Mouse (Mus musculus): ENCODE data around the gene Popdc3.
"Not testable (repeated sequence)": the region's sequence is repeated elsewhere in the genome, so short reads cannot be mapped to it uniquely, and the experiment has no call there.

Gene Popdc3

DNA sequence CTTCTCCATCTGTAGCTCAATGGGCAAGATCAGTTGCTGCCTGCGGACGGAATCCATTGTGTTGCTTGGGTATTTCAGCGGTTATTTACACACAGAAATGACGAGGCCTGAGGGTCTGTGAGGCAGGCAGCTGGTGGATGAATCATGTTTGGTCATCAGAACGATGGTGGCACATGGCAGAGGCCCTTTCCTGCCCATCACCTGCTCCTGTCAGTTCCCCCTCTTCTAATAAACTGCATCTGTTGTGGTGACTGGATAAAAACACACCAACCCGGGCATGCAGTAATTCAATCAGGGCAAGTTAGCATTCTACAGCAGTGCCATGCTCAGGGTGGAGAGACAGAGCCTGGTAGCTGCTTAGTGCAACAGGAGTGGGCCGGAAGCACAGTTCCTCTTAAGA, 133.7 kb downstream of the Popdc3 start:
- DNase-seq (ENCODE audit: low spot score in 2 of 2): no peak

DNA sequence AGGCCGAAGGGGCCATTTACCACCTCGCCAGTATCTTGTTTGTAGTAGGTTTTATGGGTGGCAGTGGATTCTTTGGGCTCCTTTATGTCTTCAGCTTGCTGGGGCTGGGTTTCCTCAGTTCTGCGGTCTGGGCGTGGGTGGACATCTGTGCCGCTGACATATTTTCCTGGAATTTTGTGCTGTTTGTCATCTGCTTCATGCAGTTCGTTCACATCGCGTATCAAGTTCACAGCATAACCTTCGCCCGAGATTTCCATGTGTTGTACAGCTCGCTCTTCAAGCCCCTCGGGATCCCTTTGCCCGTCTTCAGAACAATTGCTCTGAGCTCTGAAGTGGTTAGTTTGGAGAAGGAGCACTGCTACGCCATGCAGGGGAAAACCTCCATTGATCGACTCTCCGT, 137.0 kb downstream of the Popdc3 start:
- DNase-seq (ENCODE audit: low spot score in 2 of 2): no peak

DNA sequence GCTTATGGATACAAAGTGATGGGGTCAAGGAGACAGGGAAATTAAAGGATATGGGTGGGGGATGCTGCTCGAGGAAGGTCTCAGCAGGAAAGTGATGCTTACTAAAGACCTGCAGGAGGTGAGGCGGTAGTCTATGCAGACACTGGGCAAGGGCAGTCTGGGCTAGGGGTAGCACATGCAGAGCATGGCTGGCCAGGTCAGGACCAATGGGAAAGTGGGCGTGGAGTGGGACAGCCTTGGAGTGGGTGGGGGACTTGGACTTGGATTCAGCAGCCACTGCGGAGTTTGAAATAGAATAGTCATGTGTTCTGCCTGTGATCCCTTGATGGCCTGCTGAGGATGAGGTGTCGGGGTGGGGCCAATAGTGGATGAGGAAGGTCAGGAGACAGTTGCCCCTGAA, 141.0 kb downstream of the Popdc3 start:
- DNase-seq (ENCODE audit: low spot score in 2 of 2): no peak

DNA sequence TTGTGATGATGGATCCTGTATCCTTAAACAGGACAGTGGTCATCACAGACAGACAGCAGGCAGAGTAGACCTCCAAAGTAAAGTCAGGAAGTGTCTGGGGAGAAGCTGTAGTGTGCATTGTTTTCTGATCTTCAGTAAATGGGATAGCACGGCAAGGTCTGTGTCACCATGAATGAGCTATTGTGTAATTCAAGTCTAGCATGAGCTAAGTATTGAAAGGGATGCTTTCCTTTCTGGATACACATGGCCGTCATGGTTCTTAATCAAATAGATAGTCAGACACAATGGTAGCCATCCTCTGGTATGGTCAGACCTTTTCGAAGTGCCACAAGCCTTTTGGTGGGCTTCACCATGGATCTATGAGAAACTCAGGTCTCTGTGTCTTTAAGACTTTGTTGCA, 142.4 kb downstream of the Popdc3 start:
- no peak for DNase-seq (ENCODE audit: low spot score in 2 of 2)

DNA sequence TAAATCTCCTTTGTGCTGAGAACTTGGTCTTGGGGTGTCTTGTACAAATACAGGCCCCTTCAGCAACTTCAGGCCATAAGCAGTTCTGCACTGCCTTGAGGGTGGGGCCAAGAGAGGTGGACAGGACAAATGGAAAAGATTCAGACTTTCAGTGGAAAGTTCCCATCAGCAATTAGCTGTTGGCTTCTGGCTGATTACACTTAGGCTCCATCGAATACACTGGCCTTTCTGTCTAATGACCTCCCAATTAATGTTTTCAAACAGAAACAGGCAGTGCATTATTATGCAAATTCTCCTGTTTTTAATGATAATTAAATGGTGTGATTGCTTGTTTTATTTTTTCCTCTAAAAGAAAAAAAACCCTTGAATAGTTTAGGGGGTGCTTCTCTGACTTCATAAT, 146.3 kb downstream of the Popdc3 start:
- DNase-seq (ENCODE audit: low spot score in 2 of 2): no peak

DNA sequence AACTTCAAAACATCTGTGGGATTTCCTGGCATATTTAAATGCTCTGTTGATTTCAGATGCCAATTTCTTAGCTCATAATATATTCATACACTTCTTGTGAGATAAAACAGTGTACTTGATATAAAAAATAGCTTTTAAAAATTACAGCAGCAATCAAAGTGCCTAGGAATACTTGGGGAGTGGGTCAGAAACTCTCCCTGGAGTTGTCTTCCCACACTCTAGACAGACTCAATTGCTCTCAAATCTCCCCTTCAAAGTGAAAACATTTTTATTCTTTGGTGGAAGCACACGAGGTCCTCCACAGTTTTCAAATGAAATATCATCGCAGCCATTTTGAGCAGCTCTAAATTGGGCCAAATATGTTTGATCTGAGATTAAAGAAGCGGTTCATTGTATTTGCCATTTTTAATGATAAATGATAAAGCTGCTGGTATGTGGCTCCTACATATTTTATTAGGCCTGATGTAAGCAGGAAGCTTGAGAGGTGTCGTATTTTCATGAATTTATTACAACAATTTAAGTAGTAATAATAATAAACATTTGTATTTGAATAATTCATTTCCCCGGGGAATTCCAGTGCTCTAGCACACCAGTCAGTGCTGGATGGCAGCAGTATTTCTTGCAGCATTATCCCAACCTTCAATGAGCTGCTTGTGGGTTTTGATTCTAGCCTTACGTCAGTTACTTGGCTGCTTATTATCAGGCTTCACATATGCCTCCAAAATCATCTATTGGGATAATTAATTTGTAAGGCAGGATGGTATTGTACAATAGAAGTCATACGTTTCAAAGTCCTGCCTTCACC, 150.5 kb downstream of the Popdc3 start:
- no peak for DNase-seq (ENCODE audit: low spot score in 2 of 2)

DNA sequence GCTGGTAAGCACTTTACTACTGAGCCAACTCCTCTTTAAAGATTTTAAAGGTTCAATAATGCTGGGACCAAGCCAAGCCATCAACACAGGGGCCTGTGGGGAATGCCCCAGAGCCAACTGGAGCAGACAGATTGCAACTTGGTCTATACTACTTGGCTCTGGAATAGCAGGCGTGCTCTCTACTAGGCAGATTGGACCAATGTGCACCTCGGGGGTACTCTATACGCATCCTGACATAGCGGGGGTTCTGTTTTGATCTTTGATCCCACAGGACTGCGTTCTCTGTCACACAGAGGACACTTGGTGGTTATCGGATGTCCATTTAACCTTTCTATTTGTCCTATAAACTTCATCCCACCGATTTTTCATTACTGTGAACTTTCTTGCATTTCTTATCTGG, 157.0 kb downstream of the Popdc3 start:
- DNase-seq (ENCODE audit: low spot score in 2 of 2): no peak

DNA sequence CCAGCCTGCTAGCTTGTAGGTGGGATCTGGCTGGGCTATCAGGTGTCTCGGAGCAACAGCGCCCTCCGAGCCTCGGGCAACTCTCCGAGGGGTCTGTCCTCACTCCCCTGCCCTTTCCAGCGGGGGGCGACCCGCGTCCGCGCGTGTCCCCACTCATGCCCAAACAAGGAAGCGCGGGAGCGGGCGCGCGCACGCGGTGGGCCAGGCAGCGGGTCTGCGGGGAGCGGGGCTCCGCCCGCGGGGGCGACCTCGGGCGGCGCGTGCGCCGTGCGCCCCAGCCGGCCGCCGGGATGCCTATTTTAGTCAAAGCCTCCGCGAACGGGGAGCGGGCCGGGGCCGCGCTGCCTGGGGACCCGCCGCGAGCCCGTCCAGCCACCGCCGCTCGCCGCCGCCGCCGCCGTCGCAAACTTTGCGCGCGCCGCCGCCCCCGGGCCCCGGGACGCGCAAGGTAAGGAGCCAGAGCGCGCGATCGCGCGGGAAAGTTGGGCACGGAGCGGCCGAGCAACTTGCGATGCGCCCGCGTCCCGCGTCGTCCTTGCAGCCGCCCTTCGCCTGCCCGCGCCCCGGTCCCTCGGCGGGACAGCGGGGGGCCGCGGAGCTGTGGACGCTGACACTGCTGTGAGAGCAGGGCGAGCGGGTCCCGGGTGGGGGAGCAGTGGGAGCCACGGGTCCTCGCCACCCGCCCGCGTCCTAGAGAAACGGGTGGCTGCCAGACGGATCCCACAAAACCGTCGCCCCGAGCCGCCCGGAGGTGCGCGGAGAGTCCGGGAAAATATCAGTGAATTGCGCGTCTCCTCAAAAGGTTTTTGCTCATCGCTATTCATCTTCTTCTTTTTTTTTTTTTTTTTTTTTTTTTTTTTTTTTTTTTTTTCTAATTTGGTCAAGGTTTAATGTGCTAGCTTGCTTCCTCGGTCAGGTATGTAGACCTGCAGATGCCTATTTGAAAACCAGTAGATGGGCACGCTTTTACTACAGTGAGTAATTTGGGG, 157.8 kb downstream of the Popdc3 start, which contains the start of gene Bves:
Gene Bves, plus strand, starts transcription at position 339 of the 989 bp plus-strand sequence.
- peak in 1 of 2 experiments; percentile 6 for DNase-seq (ENCODE audit: low spot score in 2 of 2)

DNA sequence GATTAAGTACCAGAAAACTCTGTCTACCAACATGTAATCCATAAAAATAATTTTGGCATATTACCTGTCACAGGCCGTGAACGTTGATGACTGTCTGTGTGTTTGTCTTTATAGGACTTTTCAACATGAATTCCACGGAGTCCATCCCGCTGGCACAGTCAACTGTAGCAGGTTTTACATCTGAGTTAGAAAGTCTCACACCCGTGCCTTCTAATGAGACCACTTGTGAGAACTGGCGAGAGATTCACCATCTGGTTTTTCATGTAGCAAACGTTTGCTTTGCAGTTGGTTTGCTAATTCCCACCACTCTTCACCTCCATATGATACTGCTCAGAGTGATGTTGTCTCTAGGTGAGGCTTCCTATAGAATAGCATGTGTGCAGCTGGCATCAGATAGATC, 161.2 kb downstream of the Popdc3 start:
- no peak for DNase-seq (ENCODE audit: low spot score in 2 of 2)

DNA sequence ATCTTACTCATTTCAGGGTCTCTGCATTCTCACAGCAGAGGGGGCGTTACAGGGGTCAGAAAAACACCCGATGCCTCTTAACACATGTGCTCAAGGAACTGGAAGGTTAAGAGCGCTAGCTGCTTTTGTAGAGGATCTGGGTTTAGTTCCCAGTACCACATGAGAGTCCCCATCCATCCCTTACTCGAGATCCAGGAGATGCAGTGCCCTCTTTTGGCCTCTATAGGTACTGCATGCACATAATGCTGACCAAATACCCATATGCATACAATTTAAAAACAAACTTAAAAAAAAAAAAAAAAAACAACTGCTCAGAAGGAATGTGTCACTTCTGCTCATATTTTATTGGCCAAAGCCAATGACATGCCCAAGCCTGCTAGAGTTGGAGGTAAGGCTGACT, 166.5 kb downstream of the Popdc3 start:
- no peak for DNase-seq (ENCODE audit: low spot score in 2 of 2)

DNA sequence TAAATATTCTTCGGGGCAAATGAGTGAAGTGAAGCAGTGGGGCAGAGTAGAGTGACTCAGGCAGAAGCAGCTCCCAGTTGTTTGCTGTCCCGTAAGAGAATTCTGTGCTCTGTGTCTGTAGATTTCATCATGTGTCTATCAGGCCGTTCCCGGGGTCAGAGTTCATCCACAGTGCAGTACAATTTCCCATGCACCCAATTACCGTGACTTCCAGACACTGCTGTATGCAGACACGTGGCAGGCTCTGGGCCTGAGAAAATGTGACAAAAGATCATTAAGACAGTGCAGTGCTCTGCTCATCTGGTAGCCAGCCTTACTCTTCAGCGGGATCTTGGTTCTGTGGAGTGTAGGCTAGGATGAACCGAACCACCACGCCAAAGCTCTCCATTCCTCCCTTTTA, 167.3 kb downstream of the Popdc3 start:
- DNase-seq (ENCODE audit: low spot score in 2 of 2): no peak

DNA sequence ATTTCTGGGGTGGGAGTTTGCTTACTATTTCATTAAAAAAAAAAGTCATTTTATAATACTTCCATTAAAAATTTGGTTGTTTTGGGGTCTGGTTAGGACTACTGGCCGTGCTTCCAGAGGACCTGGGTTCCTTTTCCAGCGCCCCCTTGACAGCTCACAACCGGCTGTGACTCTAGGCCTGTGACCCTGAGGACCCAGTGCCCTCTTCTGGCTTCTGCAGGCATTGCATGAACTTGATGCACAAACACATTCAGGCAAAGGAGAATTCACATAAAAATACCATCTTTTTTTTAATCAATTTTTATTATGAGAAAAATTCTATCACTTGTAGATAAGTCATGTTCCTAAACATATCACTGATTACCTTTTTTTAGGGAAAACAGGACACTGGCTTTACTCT, 170.2 kb downstream of the Popdc3 start:
- DNase-seq (ENCODE audit: low spot score in 2 of 2): not testable (repeated sequence)

DNA sequence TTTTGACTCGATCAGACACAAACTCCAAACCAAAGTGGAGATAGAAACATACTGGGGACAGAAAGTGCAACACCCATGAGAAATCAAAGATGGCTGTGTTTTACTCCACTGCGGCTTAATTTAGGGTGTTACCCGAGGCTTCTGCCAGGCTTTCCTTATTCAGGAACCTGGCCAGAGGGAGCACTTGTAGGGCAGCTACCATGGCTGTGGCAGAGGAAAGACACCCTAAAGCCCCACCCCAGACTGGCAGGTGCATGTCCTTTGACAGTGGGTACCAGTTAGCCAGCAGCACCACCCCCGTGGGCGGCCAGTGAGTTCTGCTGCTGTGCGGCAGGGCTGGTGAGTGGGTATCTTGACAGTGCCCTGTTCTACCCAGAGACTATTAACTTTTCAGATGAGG, 178.2 kb downstream of the Popdc3 start:
- DNase-seq (ENCODE audit: low spot score in 2 of 2): no peak

DNA sequence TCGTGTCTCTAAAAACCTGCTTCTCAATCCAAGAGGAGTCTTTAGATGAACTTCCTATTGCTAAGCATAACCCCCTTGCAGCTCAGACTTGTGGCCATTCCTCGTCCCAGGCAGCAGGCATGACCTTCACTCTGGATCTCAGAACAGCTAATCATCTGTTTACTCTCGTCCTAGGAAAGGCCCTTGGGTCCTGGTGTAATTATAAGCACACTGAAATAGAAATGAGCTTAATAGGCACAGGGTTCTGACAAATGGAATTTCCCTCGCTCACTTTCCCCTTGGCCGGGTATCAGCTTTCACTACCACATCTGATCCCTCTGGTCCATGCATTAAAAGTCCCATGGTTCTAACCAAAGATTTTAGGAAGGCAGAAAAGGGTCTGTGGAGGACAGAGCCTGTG, 185.5 kb downstream of the Popdc3 start:
- no peak for DNase-seq (ENCODE audit: low spot score in 2 of 2)

DNA sequence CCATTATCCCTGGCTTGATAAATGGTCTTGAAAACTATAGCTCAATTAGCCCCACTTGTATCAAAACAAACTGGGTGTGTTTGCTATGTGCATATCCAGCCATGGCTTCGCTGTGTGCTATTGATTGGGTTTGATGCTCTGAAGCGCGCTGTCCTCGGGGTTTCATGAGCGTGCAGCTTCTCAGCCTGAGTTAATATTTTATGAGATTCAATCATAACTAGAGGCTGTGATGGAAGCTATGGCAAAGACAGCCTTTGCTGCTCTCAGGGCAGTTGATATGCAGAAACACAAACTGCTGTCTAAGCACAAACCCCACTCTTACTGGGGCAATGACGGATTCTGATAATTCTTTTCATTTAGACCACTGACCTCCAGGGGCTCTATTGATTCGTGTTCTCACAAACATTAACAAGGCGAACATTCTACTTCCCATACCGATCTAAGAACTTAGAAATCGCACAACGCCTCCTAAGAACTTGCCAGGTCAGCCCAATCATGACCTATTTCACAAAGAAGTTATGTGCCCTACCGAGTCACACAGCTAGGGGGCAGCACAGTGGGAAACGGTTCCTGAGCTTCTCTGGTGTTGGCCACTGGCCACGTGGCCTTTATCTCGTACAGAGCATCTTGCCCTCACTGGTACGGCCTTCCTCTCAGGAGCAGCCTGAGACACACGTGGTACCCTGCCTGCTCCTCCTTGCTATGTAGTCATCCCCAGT, 189.2 kb downstream of the Popdc3 start:
- no peak for DNase-seq (ENCODE audit: low spot score in 2 of 2)

All from frontal cortex, postnatal 14 days (tissue).